Mouse (Mus musculus) megakaryocyte, embryonic 14.5 days (primary cell): Measurements from ENCODE around the gene Prdm11. TPM values are rescaled to one million over a fixed set of nuclear protein-coding genes. Genes with fewer than 3 reads are reported as not detected.
A peak's percentile ranks its signal among the peaks of the same experiment; 100 is the strongest.

Experiments
- H3K27me3 ChIP-seq: replicated peaks from 2 replicates; pipeline ENCODE3; 2012; ENCODE audit warnings: inconsistent platforms
- H3K36me3 ChIP-seq: replicated peaks from 2 replicates; pipeline ENCODE3; 2012; ENCODE audit warnings: low read length, inconsistent platforms, mixed read lengths
- H3K4me1 ChIP-seq: 2 replicates; pipeline ENCODE4 v1.6.1; 2012; ENCODE audit warnings: inconsistent platforms
- H3K4me3 ChIP-seq: replicated peaks from 2 replicates; pipeline ENCODE3; 2012; ENCODE audit warnings: moderate library complexity, mild to moderate bottlenecking, inconsistent platforms
- H3K9me3 ChIP-seq: 2 replicates; pipeline ENCODE4 v1.6.1; 2012; ENCODE audit warnings: inconsistent platforms
- FLI1 ChIP-seq: IDR thresholded peaks from 2 replicates; pipeline ENCODE4 v1.6.1; 2012; ENCODE audit warnings: low read length, inconsistent platforms, mixed read lengths
- GATA1 ChIP-seq: IDR thresholded peaks from 3 replicates; pipeline ENCODE4 v1.6.1; 2012; ENCODE audit warnings: mixed read lengths, low read length, inconsistent platforms, borderline replicate concordance
- polyA plus RNA-seq: library from polyadenylated mRNA; stranded (reverse); fragments of >175 nt; gene quantifications from 2 replicates; pipeline ENCODE4 v1.2.3, GENCODE M21; 2012; ENCODE audit warnings: low replicate concordance; ENCODE audit not compliant: insufficient read depth

Gene Prdm11
- polyA plus RNA-seq, 1 experiment = 18.2 TPM

DNA sequence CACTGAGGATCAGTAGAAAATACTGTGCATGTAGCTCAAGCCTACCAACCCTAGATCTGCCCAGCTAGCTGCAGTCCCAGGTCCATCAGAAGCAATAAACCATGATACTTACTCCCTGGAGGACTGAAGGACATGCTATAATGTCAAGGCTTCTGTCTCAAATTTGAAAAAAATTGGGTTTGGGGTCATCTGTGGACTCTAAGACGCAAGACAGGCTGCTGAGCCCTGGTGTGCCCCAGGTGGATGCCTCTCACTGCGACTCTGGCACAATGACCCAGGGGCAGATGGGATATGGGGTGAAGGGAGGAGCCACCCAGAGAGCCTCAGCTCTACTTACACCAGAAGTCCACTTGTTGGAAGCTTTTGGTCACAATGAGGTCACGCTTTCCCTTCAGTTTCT, 33.0 kb downstream of the Prdm11 start:
- Histone ChIP-seq H3K4me3 (no peak overlapping the region), H3K27me3 (peaks cover 8% of the 10 kb centered on the region), H3K9me3 (no peaks in the 10 kb centered on the region), H3K4me1 (peaks cover 46% of the 10 kb centered on the region), H3K36me3 (peaks cover 56% of the 10 kb centered on the region)
- TF ChIP-seq GATA1 = no peak
- no peak for TF ChIP-seq FLI1

DNA sequence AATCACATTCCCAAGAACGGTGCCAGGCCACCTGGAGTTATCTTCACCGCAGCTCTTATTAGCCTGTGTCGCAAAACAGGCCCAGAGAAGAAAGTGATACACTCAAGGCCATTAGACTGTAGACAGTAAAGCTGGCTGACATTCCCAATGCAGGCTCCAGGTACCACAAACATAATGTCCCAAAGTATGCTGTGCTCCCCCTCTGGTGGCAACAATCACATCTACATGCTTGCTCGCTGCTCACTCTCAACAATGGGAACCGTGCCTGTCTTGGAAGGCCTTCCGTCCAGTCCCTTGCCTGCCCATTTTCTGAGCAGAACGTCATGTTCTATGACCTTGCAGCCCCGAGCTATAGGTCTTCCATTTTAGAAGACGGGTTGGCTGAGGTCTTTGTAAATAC, 34.0 kb downstream of the Prdm11 start:
- Histone ChIP-seq H3K4me3 (no peak overlapping the region), H3K9me3 (no peaks in the 10 kb centered on the region), H3K4me1 (peaks cover 46% of the 10 kb centered on the region), H3K36me3 (peaks cover 61% of the 10 kb centered on the region), H3K27me3 (peaks cover 8% of the 10 kb centered on the region)
- TF ChIP-seq FLI1 (no peak), GATA1 (no peak)

DNA sequence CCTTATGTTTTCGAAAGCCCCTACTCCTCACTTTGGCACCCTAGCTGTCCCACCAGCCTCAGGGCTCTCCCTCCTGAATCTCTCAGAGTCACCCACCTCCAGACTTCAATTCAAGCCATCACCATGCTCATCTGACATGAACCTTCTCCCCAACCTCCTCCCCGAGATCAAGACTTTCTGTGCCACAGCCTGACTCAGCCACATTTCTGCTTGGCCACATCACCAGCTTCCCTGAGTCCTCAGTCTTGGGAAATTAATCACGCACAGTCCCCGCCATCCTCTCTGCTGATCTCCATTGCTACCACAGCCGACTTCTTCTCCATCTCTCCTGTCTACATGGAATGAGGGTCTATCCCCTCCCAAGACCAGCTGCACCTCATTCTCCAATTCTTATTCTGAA, 34.5 kb downstream of the Prdm11 start:
- H3K36me3 ChIP-seq = peaks cover 63% of the 10 kb centered on the region
- no peaks in the 10 kb centered on the region for H3K9me3 ChIP-seq
- H3K4me1 ChIP-seq = peaks cover 46% of the 10 kb centered on the region
- no peak for TF ChIP-seq GATA1
- no peak for TF ChIP-seq FLI1
- no peak overlapping the region for H3K4me3 ChIP-seq
- peaks cover 8% of the 10 kb centered on the region for H3K27me3 ChIP-seq

DNA sequence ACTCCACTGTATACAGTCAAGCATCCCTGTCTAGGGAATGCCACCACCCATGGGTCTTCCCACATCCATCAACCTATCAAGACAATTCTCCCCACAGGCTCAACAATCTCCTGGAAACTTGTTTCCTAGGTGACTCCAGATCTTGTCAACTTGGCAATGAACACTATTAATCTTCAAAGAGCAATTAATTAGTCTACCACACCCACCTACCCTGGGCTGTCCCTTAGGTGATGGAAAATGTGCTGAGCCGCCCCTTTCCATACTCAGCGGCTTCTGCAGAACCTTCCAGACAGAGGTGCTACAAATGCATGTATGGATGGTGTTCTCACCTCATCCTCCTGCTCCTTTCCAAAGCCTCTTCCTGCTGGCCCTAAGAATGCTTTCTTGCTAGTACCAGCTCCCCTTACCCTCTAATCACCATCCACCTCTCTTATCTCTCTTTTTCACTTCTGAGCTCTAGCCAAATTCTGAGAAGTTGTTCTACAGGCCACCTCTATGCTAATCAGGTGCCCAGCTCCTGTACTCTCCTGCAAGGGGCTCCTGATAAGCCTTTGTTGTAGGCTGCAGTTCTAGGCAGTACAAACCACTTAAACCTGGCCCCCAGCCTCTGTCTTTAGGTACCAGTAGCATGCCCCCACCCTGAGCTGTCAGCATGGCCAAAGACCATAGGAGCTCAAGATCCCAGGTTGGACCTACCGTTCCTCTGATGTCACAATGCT, 37.8 kb downstream of the Prdm11 start:
- Histone ChIP-seq H3K9me3 (no peaks in the 10 kb centered on the region), H3K4me3 (no peak overlapping the region), H3K36me3 (peaks cover 86% of the 10 kb centered on the region), H3K27me3 (no peaks in the 10 kb centered on the region), H3K4me1 (peaks cover 34% of the 10 kb centered on the region)
- TF ChIP-seq FLI1 (no peak), GATA1 (no peak)

- H3K36me3 ChIP-seq = peaks cover 90% of the 10 kb centered on the region
- peaks cover under 1% of the 10 kb centered on the region; the same call in 1 of the 2 replicates for H3K9me3 ChIP-seq
- TF ChIP-seq FLI1 (no peak), GATA1 (no peak)
- H3K4me1 ChIP-seq = peaks cover 38% of the 10 kb centered on the region
- H3K27me3 ChIP-seq = no peaks in the 10 kb centered on the region
- H3K4me3 ChIP-seq = no peak overlapping the region
These were observed 40.9 kb downstream of the Prdm11 start for GRCm38 (mm10) chr2:93005028-93005427.

GRCm38 (mm10) chr2:92991976-92992375, 54.0 kb downstream of the Prdm11 start:
- peaks cover 91% of the 10 kb centered on the region for H3K4me1 ChIP-seq
- TF ChIP-seq FLI1 = no peak
- TF ChIP-seq GATA1 = no peak
- H3K36me3 ChIP-seq = peaks cover 97% of the 10 kb centered on the region
- peak overlapping the region; percentile 52 for H3K4me3 ChIP-seq
- H3K9me3 ChIP-seq = peaks cover 37% of the 10 kb centered on the region
- no peaks in the 10 kb centered on the region for H3K27me3 ChIP-seq

- Histone ChIP-seq H3K4me3 (peak overlapping the region; percentile 66), H3K4me1 (peaks cover 94% of the 10 kb centered on the region), H3K36me3 (peaks cover 98% of the 10 kb centered on the region)
These were observed 56.4 kb downstream of the Prdm11 start for GRCm38 (mm10) chr2:92989593-92989992.

GRCm38 (mm10) chr2:92987901-92988631, 57.9 kb downstream of the Prdm11 start:
- peak overlapping the region; percentile 90 for H3K4me3 ChIP-seq

More at GRCm38 (mm10) chr2:92989593-92989992, 56.4 kb downstream of the Prdm11 start:
- H3K27me3 ChIP-seq = no peaks in the 10 kb centered on the region
- peaks cover 15% of the 10 kb centered on the region; the same call in 1 of the 2 replicates for H3K9me3 ChIP-seq
- TF ChIP-seq FLI1 = no peak
- no peak for TF ChIP-seq GATA1

DNA sequence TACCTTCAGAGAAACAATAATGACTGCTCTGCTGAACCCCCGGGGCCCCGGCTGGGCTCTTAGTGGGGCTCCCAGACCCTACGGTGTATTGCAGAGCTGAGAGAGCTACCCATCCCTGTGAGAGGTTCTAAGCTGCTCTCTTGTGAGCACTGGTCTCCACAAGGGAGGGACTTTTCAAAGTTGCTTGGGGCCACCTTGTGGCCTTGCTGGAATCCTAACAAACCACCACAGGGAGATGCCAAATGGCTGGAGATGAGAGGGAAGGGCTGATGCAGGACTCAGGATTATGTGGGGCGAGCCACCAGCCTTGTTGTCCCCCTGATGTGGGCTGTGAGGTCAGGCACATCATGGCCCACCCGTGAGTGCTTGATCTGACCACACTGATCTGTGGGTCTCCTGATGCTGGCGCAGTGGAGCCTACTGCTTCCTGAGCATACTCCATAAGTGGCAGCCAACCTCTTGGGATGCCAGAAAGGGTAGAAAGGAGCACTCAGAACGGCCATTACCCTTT, 58.8 kb downstream of the Prdm11 start:
- Histone ChIP-seq H3K36me3 (peaks cover 81% of the 10 kb centered on the region), H3K27me3 (no peaks in the 10 kb centered on the region), H3K4me3 (peak overlapping the region; percentile 90), H3K4me1 (peaks cover 96% of the 10 kb centered on the region), H3K9me3 (peaks cover 7% of the 10 kb centered on the region; the same call in 1 of the 2 replicates)
- TF ChIP-seq FLI1 (no peak), GATA1 (no peak)

More at GRCm38 (mm10) chr2:92987901-92988631, 57.9 kb downstream of the Prdm11 start:
- no peak for TF ChIP-seq FLI1
- no peak for TF ChIP-seq GATA1
- Histone ChIP-seq H3K9me3 (peaks cover 9% of the 10 kb centered on the region; the same call in 1 of the 2 replicates), H3K4me1 (peaks cover 96% of the 10 kb centered on the region), H3K36me3 (peaks cover 90% of the 10 kb centered on the region), H3K27me3 (no peaks in the 10 kb centered on the region)

- H3K27me3 ChIP-seq = no peaks in the 10 kb centered on the region
- TF ChIP-seq FLI1 (no peak), GATA1 (no peak)
- peaks cover 74% of the 10 kb centered on the region for H3K36me3 ChIP-seq
- H3K4me3 ChIP-seq = peak overlapping the region; percentile 90
- H3K9me3 ChIP-seq = peaks cover 4% of the 10 kb centered on the region; the same call in 1 of the 2 replicates
- peaks cover 100% of the 10 kb centered on the region for H3K4me1 ChIP-seq
These were observed 60.4 kb downstream of the Prdm11 start for GRCm38 (mm10) chr2:92985600-92985999.
